Mouse (Mus musculus) bone marrow macrophage, adult 2 months (primary cell): Measurements from ENCODE around the gene Chd6. TPM values are rescaled to one million over a fixed set of nuclear protein-coding genes. Genes with fewer than 3 reads are reported as not detected.

Experiments
- H3K27ac ChIP-seq: 2 replicates; pipeline ENCODE4 v1.5.1; 2012; ENCODE audit warnings: low read depth, low read length; ENCODE audit not compliant: insufficient read depth
- H3K4me1 ChIP-seq: 2 replicates; pipeline ENCODE4 v1.6.1; 2012; ENCODE audit warnings: low read length; ENCODE audit not compliant: control insufficient read depth, insufficient read depth
- H3K4me3 ChIP-seq: 2 replicates; pipeline ENCODE4 v1.5.1; 2012; ENCODE audit warnings: mild to moderate bottlenecking, low read length, moderate library complexity; ENCODE audit not compliant: insufficient read depth
- CTCF ChIP-seq: IDR thresholded peaks from 2 replicates; pipeline ENCODE4 v1.5.1; 2012; ENCODE audit warnings: low read depth, mild to moderate bottlenecking, low read length, moderate library complexity
- POLR2A ChIP-seq: IDR thresholded peaks from 2 replicates; pipeline ENCODE4 v1.6.1; 2012; ENCODE audit warnings: mild to moderate bottlenecking, low read depth, low read length, borderline replicate concordance
- polyA plus RNA-seq: library from polyadenylated mRNA; stranded (reverse); fragments of >200 nt; gene quantifications from 2 replicates; pipeline ENCODE4 v1.2.4, GENCODE M21; 2012; ENCODE audit not compliant: missing spikeins, insufficient read depth, insufficient read length

The Chd6 gene
- polyA plus RNA-seq, 1 experiment: 24.2 TPM

DNA sequence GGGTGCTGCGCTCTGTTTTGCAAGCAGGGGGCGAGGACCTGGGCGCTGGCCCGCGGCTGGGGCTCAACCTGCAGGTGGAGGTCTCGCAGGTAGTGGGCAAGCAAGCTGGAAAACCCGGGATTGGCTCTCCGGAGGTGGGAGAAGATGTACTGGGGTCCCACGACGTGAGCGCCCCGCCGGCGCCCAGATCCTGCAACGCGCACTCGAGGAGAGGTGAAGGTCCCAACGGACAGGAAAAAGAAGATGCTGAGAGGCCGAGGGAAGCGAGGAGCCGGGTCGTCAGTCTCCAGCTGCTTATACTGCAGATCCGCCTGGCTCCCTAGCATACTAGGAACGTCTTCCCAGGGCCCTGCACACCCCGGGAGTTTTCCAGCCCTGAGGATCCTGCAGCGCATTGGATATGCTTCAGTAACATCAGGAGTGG, 535 bp upstream of the Chd6 start:
- Histone ChIP-seq H3K4me3 (peak overlapping the region; percentile 70), H3K27ac (no peak overlapping the region), H3K4me1 (peaks cover 12% of the 10 kb centered on the region)
- no peak for TF ChIP-seq POLR2A
- TF ChIP-seq CTCF: no peak

DNA sequence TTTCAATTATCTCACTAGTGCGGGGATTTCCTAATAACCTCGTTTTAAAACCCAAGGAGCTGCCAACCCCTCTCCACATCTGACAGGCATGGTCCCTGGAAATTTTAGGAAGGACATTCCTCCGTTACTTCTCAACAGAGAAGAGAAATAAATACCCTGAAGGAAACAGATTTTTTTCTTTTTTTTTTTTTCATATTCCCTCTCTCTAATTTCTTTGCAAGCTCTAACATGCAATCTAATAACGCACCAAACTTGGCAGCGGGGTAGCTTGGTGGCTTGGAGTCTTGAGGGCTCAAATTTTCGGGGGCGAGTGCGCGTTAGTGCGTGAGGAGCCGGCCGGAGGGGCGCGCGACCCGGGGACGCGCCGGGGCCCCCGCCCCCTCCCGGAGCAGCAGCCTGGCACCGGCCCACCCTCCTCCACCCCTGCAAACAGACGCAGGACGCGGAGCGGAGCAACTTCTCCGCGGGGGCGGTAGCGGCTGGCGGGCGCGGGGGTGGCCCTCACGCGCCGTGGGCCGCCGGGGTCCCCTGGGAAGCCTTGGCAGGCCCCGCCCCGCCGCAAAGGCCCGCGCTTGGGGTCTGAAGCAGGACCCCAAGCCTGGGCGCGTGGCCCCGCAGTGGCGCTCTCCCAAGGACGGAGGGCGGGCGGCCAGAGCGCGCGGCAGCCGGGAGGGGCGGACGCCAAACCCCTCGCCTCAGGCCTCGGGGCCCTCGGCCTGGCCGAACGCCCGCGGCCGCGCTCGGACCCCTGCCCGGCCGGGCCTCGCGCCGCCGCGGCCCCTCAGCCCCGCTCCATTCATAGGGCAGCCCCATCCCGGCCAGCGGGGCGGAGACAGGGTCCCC, 569 bp downstream of the Chd6 start:
- Histone ChIP-seq H3K27ac (peak overlapping the region; percentile 70), H3K4me1 (peaks cover 16% of the 10 kb centered on the region), H3K4me3 (peak overlapping the region; percentile 94)
- TF ChIP-seq POLR2A: no peak

GRCm38 (mm10) chr2:161107236-161107635, 1.6 kb downstream of the Chd6 start:
- no peak for TF ChIP-seq CTCF
- no peak for TF ChIP-seq POLR2A
- Histone ChIP-seq H3K4me1 (peaks cover 17% of the 10 kb centered on the region), H3K27ac (no peak overlapping the region), H3K4me3 (no peak overlapping the region)

DNA sequence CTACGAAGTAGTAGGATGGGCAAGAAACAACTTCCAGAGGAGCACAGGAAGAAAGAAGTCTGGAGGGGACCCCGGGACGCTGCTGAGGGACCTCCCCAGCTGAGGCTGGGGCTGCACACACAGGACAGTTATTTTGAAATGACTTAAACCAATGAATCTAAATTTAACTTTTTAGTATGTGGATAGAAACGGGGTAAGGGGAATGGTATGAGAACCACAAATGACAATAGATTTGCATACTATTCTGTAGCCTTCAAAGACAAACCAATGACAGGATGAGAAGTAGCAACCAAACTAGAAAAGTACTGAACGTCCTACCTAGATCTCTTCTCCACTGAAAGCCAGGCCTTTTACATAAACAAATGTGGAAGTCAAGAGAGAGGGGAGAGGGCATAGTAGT, 5.1 kb downstream of the Chd6 start:
- no peak overlapping the region for H3K27ac ChIP-seq

GRCm38 (mm10) chr2:161102102-161102501, 6.8 kb downstream of the Chd6 start:
- Histone ChIP-seq H3K4me1 (peaks cover 16% of the 10 kb centered on the region), H3K27ac (no peak overlapping the region), H3K4me3 (no peak overlapping the region)
- no peak for TF ChIP-seq CTCF

More for the DNA sequence above, 5.1 kb downstream of the Chd6 start:
- Histone ChIP-seq H3K4me3 (no peak overlapping the region), H3K4me1 (peaks cover 14% of the 10 kb centered on the region)
- no peak for TF ChIP-seq CTCF
- TF ChIP-seq POLR2A: no peak

GRCm38 (mm10) chr2:161097746-161098145, 11.1 kb downstream of the Chd6 start:
- Histone ChIP-seq H3K4me1 (peaks cover 8% of the 10 kb centered on the region), H3K27ac (no peak overlapping the region), H3K4me3 (no peak overlapping the region)
- TF ChIP-seq POLR2A: no peak
- no peak for TF ChIP-seq CTCF

- TF ChIP-seq POLR2A (no peak), CTCF (no peak)
- Histone ChIP-seq H3K27ac (no peak overlapping the region), H3K4me1 (no peaks in the 10 kb centered on the region), H3K4me3 (no peak overlapping the region)
Observed at GRCm38 (mm10) chr2:161090746-161091405, 18.0 kb downstream of the Chd6 start.

DNA sequence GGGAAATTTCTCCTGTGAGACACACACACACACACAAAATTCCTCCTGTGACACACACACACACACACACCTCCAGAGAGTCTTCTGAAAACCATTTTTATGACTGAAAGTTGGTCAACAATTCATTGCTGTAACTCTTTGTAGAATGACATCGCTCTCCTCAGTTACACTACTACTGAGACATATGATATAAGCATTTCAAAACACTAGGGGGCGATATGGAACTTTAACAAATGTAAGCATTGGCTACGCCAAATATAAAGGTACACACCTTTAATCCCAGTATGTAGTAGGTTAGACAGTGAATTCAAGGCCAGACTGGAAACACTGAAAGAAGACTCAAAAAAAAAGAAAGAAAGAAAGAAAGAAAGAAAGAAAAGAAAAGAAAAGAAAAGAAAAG, 18.7 kb downstream of the Chd6 start:
- no peak for TF ChIP-seq POLR2A
- H3K27ac ChIP-seq: no peak overlapping the region
- no peak overlapping the region for H3K4me3 ChIP-seq
- H3K4me1 ChIP-seq: peaks cover 4% of the 10 kb centered on the region

DNA sequence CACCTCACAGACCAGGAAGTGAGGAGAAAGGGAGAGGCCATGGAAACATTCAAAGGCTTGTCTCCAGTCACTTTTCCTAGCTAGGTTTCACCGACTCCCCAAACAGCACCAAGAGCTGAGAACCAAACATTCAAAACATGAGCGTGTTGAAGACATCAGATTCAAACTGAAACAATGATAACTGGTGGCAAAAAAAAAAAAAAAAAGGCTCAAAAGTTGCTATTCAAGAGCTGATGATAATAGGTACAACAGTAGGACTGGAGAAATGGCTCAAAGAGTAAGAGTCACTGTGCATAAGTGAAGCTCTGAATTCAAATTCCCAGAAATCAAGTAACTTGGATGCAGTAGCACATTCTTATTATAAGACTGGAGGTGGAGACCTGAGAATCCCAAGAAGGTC, 30.3 kb downstream of the Chd6 start:
- no peak for TF ChIP-seq CTCF
- no peak for TF ChIP-seq POLR2A
- H3K4me3 ChIP-seq: no peak overlapping the region
- no peak overlapping the region for H3K27ac ChIP-seq
- peaks cover 11% of the 10 kb centered on the region for H3K4me1 ChIP-seq

DNA sequence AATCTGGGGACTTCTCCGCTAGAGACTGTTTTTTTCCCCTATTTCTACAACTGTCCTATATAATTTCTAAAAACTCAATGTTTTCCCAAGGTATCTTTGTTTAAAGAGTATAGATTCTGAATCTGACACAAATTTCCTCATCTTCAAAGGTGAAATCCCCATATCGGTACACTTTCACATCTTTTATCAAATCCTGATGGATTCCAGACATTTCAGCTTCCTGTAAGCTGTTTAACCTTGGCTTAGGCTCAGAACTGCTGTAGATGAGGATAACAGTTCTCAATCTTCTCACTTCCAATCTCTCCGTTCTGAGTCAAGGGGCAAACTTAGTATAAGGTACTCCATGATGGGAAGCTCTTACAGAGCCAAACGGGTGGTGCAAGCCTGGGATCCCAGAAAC, 32.6 kb downstream of the Chd6 start:
- Histone ChIP-seq H3K27ac (no peak overlapping the region), H3K4me3 (no peak overlapping the region), H3K4me1 (peaks cover 11% of the 10 kb centered on the region)
- TF ChIP-seq POLR2A (no peak), CTCF (no peak)
